Mouse (Mus musculus): Measurements from ENCODE around the gene Rbm26.

DNA sequence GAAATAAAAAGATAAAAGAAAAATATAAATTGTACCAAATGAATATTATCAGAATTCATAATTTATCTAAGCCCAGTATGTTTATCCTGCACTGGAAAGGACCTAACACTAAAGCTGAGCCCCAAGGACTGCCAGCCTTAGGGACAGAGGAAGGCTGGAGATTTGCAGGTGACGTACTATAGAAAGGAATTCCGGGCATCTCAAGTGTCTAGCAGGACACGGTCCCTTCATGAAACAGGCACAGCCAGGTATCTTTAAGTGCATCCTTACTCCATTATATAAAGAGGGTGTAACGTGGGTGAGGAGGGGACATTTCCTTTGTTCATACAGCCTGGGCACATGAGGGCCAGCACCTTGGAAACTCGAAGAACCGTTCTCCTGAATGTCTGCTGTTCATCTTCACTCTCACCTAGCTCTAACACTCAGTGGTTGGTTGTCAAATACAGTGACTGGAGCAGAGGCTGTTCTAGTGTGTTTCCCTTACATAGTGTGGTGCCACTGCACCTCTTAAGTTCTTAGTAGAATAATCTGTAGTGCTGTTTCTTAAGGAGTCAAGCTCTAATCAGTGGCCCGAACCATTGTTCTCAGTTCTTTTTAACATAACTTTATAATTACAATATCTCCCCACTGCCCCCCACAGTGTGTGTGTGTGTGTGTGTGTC, 91.7 kb downstream of the Rbm26 start:
- TF ChIP-seq GATA1 (IDR thresholded peaks at IDR 0.05; ENCODE audit: borderline replicate concordance, low read length) (no peak), FLI1 (IDR thresholded peaks at IDR 0.05; ENCODE audit: low read length) (no peak)

All from megakaryocyte, embryonic 14.5 days (primary cell).